ENCODE assay signal across 17 mouse cellular contexts in the genomic region with DNA sequence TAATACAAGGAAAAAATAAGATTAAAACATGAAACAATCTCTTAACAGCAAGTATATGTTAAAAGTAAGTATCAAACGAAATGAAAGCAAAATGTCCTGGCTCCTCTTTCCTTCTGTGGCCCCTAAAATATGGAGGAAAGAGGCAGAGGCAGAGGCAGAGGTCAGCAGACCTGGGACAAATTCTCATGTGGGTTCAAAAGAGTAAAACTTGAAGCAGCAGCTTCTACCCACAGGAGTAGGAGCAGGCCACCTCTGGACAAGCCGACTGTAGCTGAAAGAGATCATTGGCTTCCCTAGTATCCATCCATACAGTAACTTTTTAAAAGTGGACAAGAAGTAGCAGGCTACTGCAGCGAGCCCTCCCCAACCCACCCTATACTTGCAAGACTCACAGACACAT. TPM values are rescaled to one million over a fixed set of nuclear protein-coding genes. Genes with fewer than 3 reads are reported as not detected.
A peak's percentile ranks its signal among the peaks of the same experiment; 100 is the strongest.
DNase-seq lines count a peak whose midpoint lies in the region; ATAC-seq and TF ChIP-seq lines count a peak whose summit lies in the region.
"Had no signal": no experiment of that assay in that cellular context is flagged by ENCODE, and none has a peak within 500 bp of the region (broad histone marks: within the 10 kb centered on the region; RNA-seq: fewer than 3 reads in every experiment).

No protein-coding gene starts in this region.

- peak; percentile 27 for DNase-seq in hindbrain, embryonic 10.5 days (ENCODE audit: low spot score)
- DNase-seq in hindbrain, postnatal 0 days (ENCODE audit: low spot score) = no peak
- no peak for DNase-seq in lung, postnatal 4 days
- peak; percentile 52 for DNase-seq in embryo, embryonic 9.5 days (ENCODE audit: extremely low spot score)
- DNase-seq in layer of hippocampus, adult 9-10 months (ENCODE audit: low spot score) = no peak
- no peak for DNase-seq in thymus, postnatal 36 days
- DNase-seq: adrenal gland, postnatal 10 days; cerebellum, adult 11-12 months; gastrocnemius, postnatal 36 days; heart, postnatal 14 days; thymus, postnatal 4 days had no signal

- no peaks in the 10 kb centered on the region for H3K9me3 ChIP-seq in hindbrain, embryonic 10.5 days
- H3K9me3 ChIP-seq in hindbrain, postnatal 0 days (ENCODE audit: low read length) = no peaks in the 10 kb centered on the region
- H3K9me3 ChIP-seq in lung, embryonic 15.5 days = no peaks in the 10 kb centered on the region
- H3K9me3 ChIP-seq in neural tube, embryonic 15.5 days (replicated peaks) = no peaks in the 10 kb centered on the region
- H3K9me3 ChIP-seq: embryonic facial prominence, embryonic 12.5 days had no signal

- H3K27ac ChIP-seq in hindbrain, embryonic 10.5 days = no peak overlapping the region
- H3K27ac ChIP-seq in hindbrain, postnatal 0 days = no peak overlapping the region
- H3K27ac ChIP-seq in lung, embryonic 15.5 days = no peak overlapping the region
- no peak overlapping the region for H3K27ac ChIP-seq in neural tube, embryonic 15.5 days (replicated peaks)
- H3K27ac ChIP-seq: embryonic facial prominence, embryonic 12.5 days had no signal

- no peak for TF ChIP-seq CTCF in hindbrain, postnatal 0 days (IDR thresholded peaks at IDR 0.05; ENCODE audit: low read depth)

- no peak overlapping the region for H3K4me3 ChIP-seq in hindbrain, embryonic 10.5 days
- H3K4me3 ChIP-seq in hindbrain, postnatal 0 days (ENCODE audit: low read length) = no peak overlapping the region
- H3K4me3 ChIP-seq in lung, embryonic 15.5 days = 0 out of 2 replicates have a peak overlapping the region, but pooled peaks have one; percentile 9
- no peak overlapping the region for H3K4me3 ChIP-seq in neural tube, embryonic 15.5 days (replicated peaks)
- H3K4me3 ChIP-seq: embryonic facial prominence, embryonic 12.5 days had no signal

- no peak overlapping the region for H3K9ac ChIP-seq in hindbrain, postnatal 0 days (replicated peaks; ENCODE audit: low read length)
- 0 out of 2 replicates have a peak overlapping the region, but pooled peaks have one; percentile 32 for H3K9ac ChIP-seq in lung, embryonic 15.5 days
- H3K9ac ChIP-seq in neural tube, embryonic 15.5 days (replicated peaks) = no peak overlapping the region
- H3K9ac ChIP-seq: embryonic facial prominence, embryonic 12.5 days had no signal

- H3K36me3 ChIP-seq in hindbrain, embryonic 10.5 days = no peaks in the 10 kb centered on the region
- no peaks in the 10 kb centered on the region for H3K36me3 ChIP-seq in hindbrain, postnatal 0 days (ENCODE audit: insufficient read depth, low read length)
- no peaks in the 10 kb centered on the region for H3K36me3 ChIP-seq in lung, embryonic 15.5 days
- no peaks in the 10 kb centered on the region for H3K36me3 ChIP-seq in neural tube, embryonic 15.5 days
- H3K36me3 ChIP-seq: embryonic facial prominence, embryonic 12.5 days had no signal

- no peak overlapping the region for H3K4me2 ChIP-seq in hindbrain, postnatal 0 days (ENCODE audit: low read depth, low read length)
- H3K4me2 ChIP-seq in lung, embryonic 15.5 days = peak overlapping the region; percentile 53
- H3K4me2 ChIP-seq in neural tube, embryonic 15.5 days = peak overlapping the region; percentile 5; the same call in 1 of the 2 replicates
- H3K4me2 ChIP-seq: embryonic facial prominence, embryonic 12.5 days had no signal

- H3K4me1 ChIP-seq in hindbrain, embryonic 10.5 days (replicated peaks) = peaks cover 8% of the 10 kb centered on the region
- no peaks in the 10 kb centered on the region for H3K4me1 ChIP-seq in hindbrain, postnatal 0 days (ENCODE audit: insufficient read depth, low read length)
- peaks cover 14% of the 10 kb centered on the region for H3K4me1 ChIP-seq in lung, embryonic 15.5 days
- peaks cover 32% of the 10 kb centered on the region for H3K4me1 ChIP-seq in neural tube, embryonic 15.5 days
- H3K4me1 ChIP-seq: embryonic facial prominence, embryonic 12.5 days had no signal

- H3K27me3 ChIP-seq in hindbrain, embryonic 10.5 days (ENCODE audit: insufficient read depth, poor library complexity, severe bottlenecking) = peaks cover 93% of the 10 kb centered on the region
- peaks cover 58% of the 10 kb centered on the region for H3K27me3 ChIP-seq in hindbrain, postnatal 0 days (ENCODE audit: insufficient read depth, low read length)
- peaks cover 39% of the 10 kb centered on the region for H3K27me3 ChIP-seq in lung, embryonic 15.5 days
- H3K27me3 ChIP-seq in neural tube, embryonic 15.5 days (replicated peaks) = no peaks in the 10 kb centered on the region
- H3K27me3 ChIP-seq: Patski had no signal

- ATAC-seq in hindbrain, postnatal 0 days = no peak
- no peak for ATAC-seq in lung, embryonic 15.5 days (ENCODE audit: borderline replicate concordance, extremely low read depth, low FRiP score, low TSS enrichment)
- ATAC-seq in neural tube, embryonic 15.5 days (ENCODE audit: low FRiP score) = no peak
- ATAC-seq: CD4-positive, CD25-positive, alpha-beta regulatory T cell, adult 4 months; forebrain, embryonic 14.5 days; Patski had no signal

- 39% methylated on average over 3 of the region's 3 CpGs for WGBS in hindbrain, embryonic 10.5 days
- 37% methylated on average over 3 of the region's 3 CpGs for WGBS in hindbrain, postnatal 0 days
- WGBS in lung, embryonic 15.5 days = 35% methylated on average over 3 of the region's 3 CpGs
- 42% methylated on average over 3 of the region's 3 CpGs for WGBS in neural tube, embryonic 15.5 days

RNA-seq across cellular contexts. Expression of gene Skap2, which starts 7.4 kb away (rescaled TPM):
- 14.5 and 18.1 TPM in 2 replicates for polyA plus RNA-seq in hindbrain, embryonic 10.5 days (2016; fragmentation: Nextera tagmentation; extraction: Ambion mirVana)
- 9.8 and 11.1 TPM in 2 replicates for total RNA-seq in hindbrain, postnatal 0 days (2014; rRNA removed)
- 28.1 TPM in 2 replicates for polyA plus RNA-seq in hindbrain, postnatal 0 days (2015; fragmentation: Nextera tagmentation; extraction: Ambion mirVana)
- polyA plus RNA-seq in lung, embryonic 15.5 days (2015; fragmentation: Nextera tagmentation; extraction: Ambion mirVana) = 59.3 and 65.0 TPM in 2 replicates
- polyA plus RNA-seq in neural tube, embryonic 15.5 days (2015; fragmentation: Nextera tagmentation; extraction: Ambion mirVana) = 29.5 and 30.1 TPM in 2 replicates

Comparison
In these comparisons a context has a peak if more than half of its experiments do, and no peak if none do; other contexts are left out.
1. DNase-seq: peak in hindbrain, embryonic 10.5 days (single experiment) and embryo, embryonic 9.5 days (single experiment); none in hindbrain, postnatal 0 days (single experiment), lung, postnatal 4 days (0 of 2), layer of hippocampus, adult 9-10 months (single experiment) and thymus, postnatal 36 days (0 of 2).